Mouse (Mus musculus) embryonic facial prominence, embryonic 12.5 days (tissue): Measurements from ENCODE around the gene Adam22. TPM values are rescaled to one million over a fixed set of nuclear protein-coding genes. Genes with fewer than 3 reads are reported as not detected.
A peak's percentile ranks its signal among the peaks of the same experiment; 100 is the strongest.

Experiments
- ATAC-seq: fragments of 200-750 bp; cut with Nextera tagmentation; 2 replicates; pipeline ENCODE4 v1.8.0; 2017; ENCODE audit not compliant: insufficient number of reproducible peaks, insufficient read depth, low FRiP score, low TSS enrichment
- H3K27ac ChIP-seq: fragments of 300-500 bp; sonication (generic); 2 replicates; pipeline ENCODE4 v1.5.1; 2016; ENCODE audit warnings: mild to moderate bottlenecking
- H3K27me3 ChIP-seq: fragments of 300-500 bp; sonication (generic); 2 replicates; pipeline ENCODE4 v1.6.1; 2016; ENCODE audit warnings: mild to moderate bottlenecking, moderate library complexity
- H3K36me3 ChIP-seq: fragments of 300-500 bp; sonication (generic); 2 replicates; pipeline ENCODE4 v1.6.1; 2016; ENCODE audit warnings: mild to moderate bottlenecking
- H3K4me1 ChIP-seq: fragments of 300-500 bp; sonication (generic); 2 replicates; pipeline ENCODE4 v1.6.1; 2016
- H3K4me2 ChIP-seq: fragments of 300-500 bp; sonication (generic); replicated peaks from 2 replicates; pipeline ENCODE4 v1.6.1; 2016; ENCODE audit warnings: mild to moderate bottlenecking, moderate library complexity
- H3K4me3 ChIP-seq: fragments of 300-500 bp; sonication (generic); 2 replicates; pipeline ENCODE4 v1.5.1; 2016; ENCODE audit warnings: mild to moderate bottlenecking
- H3K9ac ChIP-seq: fragments of 300-500 bp; sonication (generic); 2 replicates; pipeline ENCODE4 v1.6.1; 2016; ENCODE audit warnings: mild to moderate bottlenecking, moderate library complexity
- H3K9me3 ChIP-seq: fragments of 300-500 bp; sonication (generic); 2 replicates; pipeline ENCODE4 v1.6.1; 2016; ENCODE audit warnings: mild to moderate bottlenecking, moderate library complexity
- WGBS: fragments of 180-500 bp; shearing (Covaris S2); methylation state at CpG from one replicate; pipeline ENCODE4 v1.1.7; 2016; 5-methylcytosine and 5-hydroxymethylcytosine counted together
- polyA plus RNA-seq: library from polyadenylated mRNA; unstranded; fragments of >200 nt; fragmentation: Nextera tagmentation; extraction: Ambion mirVana; gene quantifications from 2 replicates; pipeline ENCODE4 v1.2.1, GENCODE M21; 2016

Adam22 gene
- polyA plus RNA-seq, 1 experiment from 2014 or later: 17.6 TPM

GRCm38 (mm10) chr5:8312324-8312723 lies 55.6 kb downstream of the Adam22 start:
- 82% methylated on average over 2 of the region's 2 CpGs for WGBS
- Histone ChIP-seq H3K27me3 (no peaks in the 10 kb centered on the region), H3K9ac (no peak overlapping the region), H3K4me2 (no peak overlapping the region), H3K27ac (no peak overlapping the region), H3K4me3 (no peak overlapping the region), H3K9me3 (no peaks in the 10 kb centered on the region), H3K4me1 (peaks cover 5% of the 10 kb centered on the region; the same call in 1 of the 2 replicates), H3K36me3 (no peaks in the 10 kb centered on the region)
- no peak for ATAC-seq

- Histone ChIP-seq H3K4me3 (no peak overlapping the region), H3K27me3 (no peaks in the 10 kb centered on the region), H3K36me3 (no peaks in the 10 kb centered on the region), H3K4me2 (no peak overlapping the region), H3K9me3 (no peaks in the 10 kb centered on the region), H3K9ac (no peak overlapping the region), H3K27ac (no peak overlapping the region), H3K4me1 (peaks cover 5% of the 10 kb centered on the region; the same call in 1 of the 2 replicates)
- WGBS: 56% methylated on average over 4 of the region's 4 CpGs
- ATAC-seq: no peak
These were observed 57.1 kb downstream of the Adam22 start for GRCm38 (mm10) chr5:8310907-8311306.

GRCm38 (mm10) chr5:8297719-8298419 lies 70.1 kb downstream of the Adam22 start:
- WGBS: 36% methylated on average over 10 of the region's 10 CpGs
- ATAC-seq: peak; percentile 47; the same call in 1 of the 2 replicates
- no peak overlapping the region for H3K9ac ChIP-seq

GRCm38 (mm10) chr5:8293287-8293686 lies 74.7 kb downstream of the Adam22 start:
- Histone ChIP-seq H3K9me3 (no peaks in the 10 kb centered on the region), H3K4me1 (0 out of 2 replicates have a peak, but pooled peaks cover 4% of the 10 kb centered on the region), H3K4me2 (no peak overlapping the region), H3K9ac (no peak overlapping the region), H3K27ac (no peak overlapping the region), H3K27me3 (no peaks in the 10 kb centered on the region), H3K36me3 (no peaks in the 10 kb centered on the region), H3K4me3 (no peak overlapping the region)
- peak; percentile 41; the same call in 1 of the 2 replicates for ATAC-seq
- 4% methylated on average over 1 of the region's 1 CpGs for WGBS

More at GRCm38 (mm10) chr5:8297719-8298419, 70.1 kb downstream of the Adam22 start:
- Histone ChIP-seq H3K9me3 (no peaks in the 10 kb centered on the region), H3K36me3 (no peaks in the 10 kb centered on the region), H3K4me1 (0 out of 2 replicates have a peak, but pooled peaks cover 6% of the 10 kb centered on the region), H3K27me3 (no peaks in the 10 kb centered on the region), H3K4me3 (no peak overlapping the region), H3K4me2 (0 out of 2 replicates have a peak overlapping the region, but pooled peaks have one; percentile 17), H3K27ac (peak overlapping the region; percentile 54; the same call in 1 of the 2 replicates)

- ATAC-seq: no peak
- no peaks in the 10 kb centered on the region for H3K36me3 ChIP-seq
- no peak overlapping the region for H3K9ac ChIP-seq
- H3K4me3 ChIP-seq: no peak overlapping the region
- H3K9me3 ChIP-seq: no peaks in the 10 kb centered on the region
- no peaks in the 10 kb centered on the region for H3K4me1 ChIP-seq
- 91% methylated on average over 1 of the region's 1 CpGs for WGBS
- no peak overlapping the region for H3K4me2 ChIP-seq
- H3K27ac ChIP-seq: no peak overlapping the region
- H3K27me3 ChIP-seq: no peaks in the 10 kb centered on the region
These were observed 76.5 kb downstream of the Adam22 start for GRCm38 (mm10) chr5:8291496-8291895.

GRCm38 (mm10) chr5:8289678-8290614 lies 78.0 kb downstream of the Adam22 start:
- H3K36me3 ChIP-seq: no peaks in the 10 kb centered on the region
- H3K4me2 ChIP-seq: no peak overlapping the region
- no peaks in the 10 kb centered on the region for H3K4me1 ChIP-seq
- no peak overlapping the region for H3K27ac ChIP-seq
- 57% methylated on average over 6 of the region's 6 CpGs for WGBS
- H3K9me3 ChIP-seq: no peaks in the 10 kb centered on the region
- no peak for ATAC-seq
- H3K27me3 ChIP-seq: no peaks in the 10 kb centered on the region
- no peak overlapping the region for H3K9ac ChIP-seq
- no peak overlapping the region for H3K4me3 ChIP-seq

GRCm38 (mm10) chr5:8284123-8284522 lies 83.8 kb downstream of the Adam22 start:
- 75% methylated on average over 5 of the region's 5 CpGs for WGBS
- H3K36me3 ChIP-seq: no peaks in the 10 kb centered on the region
- no peak overlapping the region for H3K9ac ChIP-seq
- H3K27ac ChIP-seq: no peak overlapping the region
- no peaks in the 10 kb centered on the region for H3K4me1 ChIP-seq
- no peaks in the 10 kb centered on the region for H3K9me3 ChIP-seq
- ATAC-seq: no peak
- no peak overlapping the region for H3K4me3 ChIP-seq
- H3K4me2 ChIP-seq: no peak overlapping the region
- H3K27me3 ChIP-seq: no peaks in the 10 kb centered on the region

- no peaks in the 10 kb centered on the region for H3K36me3 ChIP-seq
- no peak overlapping the region for H3K9ac ChIP-seq
- no peak overlapping the region for H3K4me2 ChIP-seq
- H3K4me3 ChIP-seq: no peak overlapping the region
- ATAC-seq: no peak
- 42% methylated on average over 1 of the region's 1 CpGs for WGBS
- no peaks in the 10 kb centered on the region for H3K9me3 ChIP-seq
- H3K4me1 ChIP-seq: no peaks in the 10 kb centered on the region
- no peak overlapping the region for H3K27ac ChIP-seq
- H3K27me3 ChIP-seq: no peaks in the 10 kb centered on the region
These were observed 91.8 kb downstream of the Adam22 start for GRCm38 (mm10) chr5:8276141-8276540.

GRCm38 (mm10) chr5:8257366-8257765 lies 110.6 kb downstream of the Adam22 start:
- H3K9ac ChIP-seq: no peak overlapping the region
- H3K36me3 ChIP-seq: no peaks in the 10 kb centered on the region
- H3K4me3 ChIP-seq: no peak overlapping the region
- H3K4me1 ChIP-seq: no peaks in the 10 kb centered on the region
- H3K27ac ChIP-seq: no peak overlapping the region
- no peak for ATAC-seq
- H3K27me3 ChIP-seq: no peaks in the 10 kb centered on the region
- WGBS: 96% methylated on average over 1 of the region's 1 CpGs
- H3K9me3 ChIP-seq: no peaks in the 10 kb centered on the region
- no peak overlapping the region for H3K4me2 ChIP-seq

- H3K4me3 ChIP-seq: no peak overlapping the region
- no peaks in the 10 kb centered on the region for H3K36me3 ChIP-seq
- no peaks in the 10 kb centered on the region for H3K27me3 ChIP-seq
- ATAC-seq: no peak
- H3K27ac ChIP-seq: no peak overlapping the region
- H3K9ac ChIP-seq: no peak overlapping the region
- no peaks in the 10 kb centered on the region for H3K4me1 ChIP-seq
- 89% methylated on average over 4 of the region's 4 CpGs for WGBS
- no peak overlapping the region for H3K4me2 ChIP-seq
- H3K9me3 ChIP-seq: no peaks in the 10 kb centered on the region
These were observed 111.5 kb downstream of the Adam22 start for GRCm38 (mm10) chr5:8256487-8256886.

- no peak overlapping the region for H3K9ac ChIP-seq
- H3K4me2 ChIP-seq: no peak overlapping the region
- no peak for ATAC-seq
- H3K27ac ChIP-seq: no peak overlapping the region
- H3K9me3 ChIP-seq: no peaks in the 10 kb centered on the region
- 89% methylated on average over 7 of the region's 7 CpGs for WGBS
- no peak overlapping the region for H3K4me3 ChIP-seq
- no peaks in the 10 kb centered on the region for H3K27me3 ChIP-seq
- no peaks in the 10 kb centered on the region for H3K36me3 ChIP-seq
- no peaks in the 10 kb centered on the region for H3K4me1 ChIP-seq
These were observed 123.3 kb downstream of the Adam22 start for GRCm38 (mm10) chr5:8244696-8245095.
